Mouse (Mus musculus): ENCODE data around the gene Higd1a. TPM values are rescaled to one million over a fixed set of nuclear protein-coding genes. Genes with fewer than 3 reads are reported as not detected.

Higd1a gene
- polyA plus RNA-seq, 1 experiment from 2014 or later: 113 TPM

DNA sequence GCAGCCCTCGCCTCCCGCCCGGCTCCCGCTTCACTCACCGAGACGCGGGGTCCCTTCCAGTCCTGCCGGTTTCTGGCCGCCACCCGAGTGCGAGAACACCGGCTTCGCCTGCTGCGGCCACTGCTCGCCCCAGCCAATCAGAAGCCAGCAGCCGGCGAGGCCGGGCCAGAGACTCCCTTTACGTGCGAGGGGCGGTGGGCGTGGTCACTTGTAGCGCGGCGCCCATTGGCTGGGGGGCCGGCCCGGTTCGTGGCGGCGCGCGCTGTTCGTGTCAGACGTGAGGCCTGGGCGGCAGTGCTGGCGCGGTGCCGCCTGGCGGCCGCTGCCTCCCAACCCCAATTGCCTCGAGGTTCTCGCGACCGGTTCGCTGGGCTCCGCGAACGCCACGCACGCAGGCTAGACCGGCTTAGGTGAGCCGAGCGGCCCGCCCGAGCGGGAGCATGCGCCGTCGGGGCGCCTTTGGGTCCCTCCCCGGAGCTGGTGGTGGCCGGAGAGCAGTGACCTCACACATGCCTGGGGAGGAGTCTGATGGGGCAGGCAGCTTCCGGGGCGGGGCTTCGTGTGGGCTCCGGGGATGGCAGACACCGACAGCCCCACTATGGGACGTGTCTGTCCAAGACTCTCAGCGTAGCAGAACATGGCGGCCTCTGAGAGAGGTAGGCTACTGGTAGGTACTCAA lies 549 bp downstream of the Higd1a start:
- Histone ChIP-seq H3K9ac (peak overlapping the region; percentile 94), H3K4me2 (peak overlapping the region; percentile 92), H3K4me3 (replicated peaks) (peak overlapping the region; percentile 89), H3K36me3 (no peaks in the 10 kb centered on the region), H3K9me3 (replicated peaks) (no peaks in the 10 kb centered on the region), H3K4me1 (replicated peaks) (peaks cover 42% of the 10 kb centered on the region), H3K27me3 (no peaks in the 10 kb centered on the region), H3K27ac (peak overlapping the region; percentile 94)
- ATAC-seq (ENCODE audit: low read depth): peak; percentile 95
- peak; percentile 97 for DNase-seq
- WGBS (ENCODE audit: insufficient replicate concordance): under 1% methylated on average over 70 of the region's 70 CpGs

DNA sequence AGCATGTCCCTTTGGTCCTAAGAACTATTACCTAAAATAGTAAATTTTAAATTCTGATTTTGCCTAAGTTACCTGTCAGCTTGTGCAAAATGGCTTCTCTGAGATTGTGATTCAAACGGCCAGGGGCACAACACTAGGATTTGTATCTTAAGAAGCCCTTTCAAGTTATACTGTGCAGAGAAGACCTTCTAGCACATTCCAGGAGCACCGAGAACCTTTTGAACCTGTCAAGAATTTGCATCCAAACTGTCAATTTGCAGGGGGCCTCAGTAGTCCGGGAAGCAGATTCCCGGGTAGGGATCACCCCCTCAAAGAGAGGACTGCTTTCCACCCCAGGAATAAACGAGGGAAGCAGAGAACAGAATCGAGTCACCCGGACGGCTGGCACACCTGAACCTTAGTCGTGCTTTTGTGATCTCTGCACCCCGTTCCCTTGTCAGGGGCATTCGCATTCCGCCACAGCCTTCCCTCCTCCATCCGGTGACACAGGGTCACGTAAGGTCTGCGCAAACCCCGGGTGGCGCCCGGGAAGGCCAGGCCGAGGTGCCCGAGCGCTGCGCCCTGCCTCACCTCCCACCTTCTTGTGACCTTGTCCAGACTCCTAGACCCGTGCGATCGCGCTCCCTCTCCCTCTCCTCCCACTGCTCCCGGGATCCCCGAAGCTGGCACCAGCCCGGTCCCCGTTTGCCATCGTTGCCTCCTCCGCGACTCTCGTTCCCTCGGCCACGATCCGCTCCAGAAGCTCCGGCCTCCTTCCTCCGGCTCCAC lies 1.3 kb downstream of the Higd1a start:
- H3K4me3 ChIP-seq (replicated peaks): peak overlapping the region; percentile 89
- H3K27ac ChIP-seq: peak overlapping the region; percentile 94
- H3K36me3 ChIP-seq: peaks cover 6% of the 10 kb centered on the region
- DNase-seq (no peak), ATAC-seq (ENCODE audit: low read depth) (peak; percentile 33)
- H3K4me2 ChIP-seq: peak overlapping the region; percentile 92
- under 1% methylated on average over 38 of the region's 39 CpGs for WGBS (ENCODE audit: insufficient replicate concordance)
- peaks cover 42% of the 10 kb centered on the region for H3K4me1 ChIP-seq (replicated peaks)
- H3K9me3 ChIP-seq (replicated peaks): no peaks in the 10 kb centered on the region
- peak overlapping the region; percentile 94 for H3K9ac ChIP-seq
- no peaks in the 10 kb centered on the region for H3K27me3 ChIP-seq

DNA sequence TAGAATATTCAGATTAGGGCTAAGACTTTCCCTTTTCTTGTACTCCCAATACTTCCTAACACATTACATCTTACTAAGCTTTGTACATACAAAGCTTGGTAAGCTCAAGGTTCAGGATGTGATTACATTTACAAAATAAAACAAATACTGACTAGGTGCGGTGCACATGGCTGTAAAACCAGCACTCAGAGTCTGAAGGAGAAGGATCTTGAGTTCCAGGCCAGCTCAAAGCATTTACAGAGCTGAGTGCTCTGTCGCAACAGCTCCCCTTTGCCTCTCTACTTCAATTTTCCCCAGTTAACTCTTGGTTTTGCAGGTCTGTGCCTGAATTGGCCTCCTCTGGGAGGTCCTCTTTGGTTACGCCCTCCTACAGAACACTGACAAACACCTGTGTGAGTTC lies 3.9 kb downstream of the Higd1a start:
- peaks cover 36% of the 10 kb centered on the region for H3K4me1 ChIP-seq (replicated peaks)
- ATAC-seq (ENCODE audit: low read depth): no peak
- no peak overlapping the region for H3K27ac ChIP-seq
- no peaks in the 10 kb centered on the region for H3K27me3 ChIP-seq
- no peak for DNase-seq
- no peak overlapping the region for H3K9ac ChIP-seq
- no peaks in the 10 kb centered on the region for H3K9me3 ChIP-seq (replicated peaks)
- 86% methylated on average over 3 of the region's 3 CpGs for WGBS (ENCODE audit: insufficient replicate concordance)
- peaks cover 28% of the 10 kb centered on the region for H3K36me3 ChIP-seq
- H3K4me2 ChIP-seq: no peak overlapping the region
- H3K4me3 ChIP-seq (replicated peaks): no peak overlapping the region

DNA sequence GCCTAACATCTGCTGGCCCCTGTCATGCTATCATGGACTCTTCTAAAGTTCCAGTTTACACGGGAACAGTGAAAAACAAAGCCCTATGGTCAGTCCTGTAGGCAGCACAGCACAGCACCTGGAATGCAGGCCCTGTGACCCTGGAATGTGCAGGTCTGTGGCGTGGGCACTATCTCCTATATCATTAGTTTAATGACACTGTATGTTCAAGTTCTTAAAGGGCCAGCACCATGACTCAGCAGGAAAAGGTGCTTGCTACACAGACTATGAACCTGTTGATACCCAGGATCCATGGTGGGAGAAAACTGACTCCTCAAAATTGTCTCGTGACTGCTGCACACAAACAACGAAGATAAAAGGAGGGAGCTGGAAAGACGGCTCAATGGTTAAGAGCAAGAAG lies 10.3 kb downstream of the Higd1a start:
- DNase-seq (no peak), ATAC-seq (ENCODE audit: low read depth) (peak; percentile 68; the same call in 1 of the 2 replicates)
- H3K4me2 ChIP-seq: no peak overlapping the region
- no peaks in the 10 kb centered on the region for H3K9me3 ChIP-seq (replicated peaks)
- H3K27ac ChIP-seq: no peak overlapping the region
- peaks cover 36% of the 10 kb centered on the region for H3K36me3 ChIP-seq
- H3K9ac ChIP-seq: no peak overlapping the region
- H3K4me3 ChIP-seq (replicated peaks): no peak overlapping the region
- H3K4me1 ChIP-seq (replicated peaks): peaks cover 3% of the 10 kb centered on the region; the same call in 1 of the 2 replicates
- WGBS (ENCODE audit: insufficient replicate concordance): 57% methylated on average over 5 of the region's 5 CpGs
- H3K27me3 ChIP-seq: no peaks in the 10 kb centered on the region

GRCm38 (mm10) chr9:121847138-121847537 lies 11.0 kb downstream of the Higd1a start:
- no peak overlapping the region for H3K4me2 ChIP-seq
- peaks cover 33% of the 10 kb centered on the region for H3K36me3 ChIP-seq
- H3K4me1 ChIP-seq (replicated peaks): peaks cover 3% of the 10 kb centered on the region; the same call in 1 of the 2 replicates

DNA sequence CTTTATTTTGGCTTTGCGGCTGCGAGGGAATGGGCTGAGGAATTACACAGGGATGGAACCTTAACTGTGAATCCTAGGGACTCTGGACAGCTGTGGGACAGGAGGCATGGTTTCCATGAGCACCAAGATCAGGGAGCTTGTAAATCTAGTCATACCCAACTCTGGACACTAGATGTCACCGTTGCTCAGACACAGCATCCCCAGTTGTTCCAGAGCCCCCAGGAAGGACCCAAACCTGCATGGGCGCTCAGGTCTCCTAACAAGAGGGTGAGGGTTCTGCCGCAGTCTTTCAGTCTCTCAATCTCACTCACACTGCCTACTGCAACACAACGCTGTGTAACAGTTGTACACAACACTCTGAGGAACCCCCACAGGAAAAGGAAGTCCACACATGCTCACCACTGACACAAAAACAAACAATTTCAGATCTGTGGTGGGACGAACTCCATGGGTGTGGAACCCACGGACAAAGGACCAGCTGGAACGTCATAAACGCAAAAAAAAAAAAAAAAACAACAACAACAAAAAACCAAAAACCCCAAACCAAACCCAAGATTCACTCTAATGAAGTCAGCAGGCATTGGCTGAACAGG lies 11.5 kb downstream of the Higd1a start:
- ATAC-seq (ENCODE audit: low read depth): 0 out of 2 replicates have a peak, but pooled peaks have one; percentile 9
- peaks cover 3% of the 10 kb centered on the region; the same call in 1 of the 2 replicates for H3K4me1 ChIP-seq (replicated peaks)
- H3K36me3 ChIP-seq: peaks cover 28% of the 10 kb centered on the region
- peak; percentile 13 for DNase-seq
- no peak overlapping the region; the same call in 1 of the 2 replicates for H3K27ac ChIP-seq
- H3K4me2 ChIP-seq: no peak overlapping the region
- 31% methylated on average over 10 of the region's 10 CpGs for WGBS (ENCODE audit: insufficient replicate concordance)
- peaks cover 2% of the 10 kb centered on the region; the same call in 1 of the 2 replicates for H3K27me3 ChIP-seq
- no peaks in the 10 kb centered on the region for H3K9me3 ChIP-seq (replicated peaks)
- H3K9ac ChIP-seq: no peak overlapping the region
- H3K4me3 ChIP-seq (replicated peaks): no peak overlapping the region

More at GRCm38 (mm10) chr9:121847138-121847537, 11.0 kb downstream of the Higd1a start:
- Histone ChIP-seq H3K27me3 (no peaks in the 10 kb centered on the region), H3K27ac (no peak overlapping the region; the same call in 1 of the 2 replicates), H3K4me3 (replicated peaks) (no peak overlapping the region), H3K9ac (no peak overlapping the region), H3K9me3 (replicated peaks) (no peaks in the 10 kb centered on the region)
- no peak for ATAC-seq (ENCODE audit: low read depth)
- no peak for DNase-seq
- 94% methylated on average over 4 of the region's 4 CpGs for WGBS (ENCODE audit: insufficient replicate concordance)

- ATAC-seq (ENCODE audit: low read depth): no peak
Measured at GRCm38 (mm10) chr9:121842914-121843313, 15.2 kb downstream of the Higd1a start.

DNA sequence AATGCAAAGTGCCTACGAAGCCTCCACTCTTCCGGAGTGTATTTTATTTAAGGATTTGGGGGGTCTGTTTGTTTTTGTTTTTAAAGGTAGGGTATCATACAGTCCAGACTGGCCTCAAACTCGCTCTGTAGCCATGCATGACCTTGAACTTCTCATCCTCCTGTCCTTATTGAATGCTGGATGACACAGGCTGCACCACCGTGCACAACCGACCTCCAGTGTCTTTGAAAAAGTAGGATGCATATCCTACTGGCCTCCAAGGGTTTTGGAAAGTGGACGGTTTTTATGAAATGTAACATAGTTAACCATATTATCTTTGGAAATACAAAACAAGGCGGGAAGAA lies 18.6 kb downstream of the Higd1a start:
- DNase-seq: no peak
- Histone ChIP-seq H3K27ac (no peak overlapping the region), H3K27me3 (peaks cover 30% of the 10 kb centered on the region), H3K9me3 (replicated peaks) (no peaks in the 10 kb centered on the region), H3K4me2 (peak overlapping the region; percentile 70), H3K9ac (no peak overlapping the region), H3K4me3 (replicated peaks) (peak overlapping the region; percentile 48), H3K36me3 (no peaks in the 10 kb centered on the region), H3K4me1 (replicated peaks) (peaks cover 9% of the 10 kb centered on the region)
- ATAC-seq (ENCODE audit: low read depth): no peak
- 35% methylated on average over 7 of the region's 7 CpGs for WGBS (ENCODE audit: insufficient replicate concordance)

More at GRCm38 (mm10) chr9:121842914-121843313, 15.2 kb downstream of the Higd1a start:
- Histone ChIP-seq H3K36me3 (no peaks in the 10 kb centered on the region), H3K9me3 (replicated peaks) (no peaks in the 10 kb centered on the region), H3K4me1 (replicated peaks) (peaks cover 9% of the 10 kb centered on the region), H3K27me3 (peaks cover 29% of the 10 kb centered on the region), H3K4me3 (replicated peaks) (no peak overlapping the region), H3K4me2 (no peak overlapping the region), H3K9ac (no peak overlapping the region), H3K27ac (no peak overlapping the region)
- no peak for DNase-seq
- 76% methylated on average over 2 of the region's 2 CpGs for WGBS (ENCODE audit: insufficient replicate concordance)

DNA sequence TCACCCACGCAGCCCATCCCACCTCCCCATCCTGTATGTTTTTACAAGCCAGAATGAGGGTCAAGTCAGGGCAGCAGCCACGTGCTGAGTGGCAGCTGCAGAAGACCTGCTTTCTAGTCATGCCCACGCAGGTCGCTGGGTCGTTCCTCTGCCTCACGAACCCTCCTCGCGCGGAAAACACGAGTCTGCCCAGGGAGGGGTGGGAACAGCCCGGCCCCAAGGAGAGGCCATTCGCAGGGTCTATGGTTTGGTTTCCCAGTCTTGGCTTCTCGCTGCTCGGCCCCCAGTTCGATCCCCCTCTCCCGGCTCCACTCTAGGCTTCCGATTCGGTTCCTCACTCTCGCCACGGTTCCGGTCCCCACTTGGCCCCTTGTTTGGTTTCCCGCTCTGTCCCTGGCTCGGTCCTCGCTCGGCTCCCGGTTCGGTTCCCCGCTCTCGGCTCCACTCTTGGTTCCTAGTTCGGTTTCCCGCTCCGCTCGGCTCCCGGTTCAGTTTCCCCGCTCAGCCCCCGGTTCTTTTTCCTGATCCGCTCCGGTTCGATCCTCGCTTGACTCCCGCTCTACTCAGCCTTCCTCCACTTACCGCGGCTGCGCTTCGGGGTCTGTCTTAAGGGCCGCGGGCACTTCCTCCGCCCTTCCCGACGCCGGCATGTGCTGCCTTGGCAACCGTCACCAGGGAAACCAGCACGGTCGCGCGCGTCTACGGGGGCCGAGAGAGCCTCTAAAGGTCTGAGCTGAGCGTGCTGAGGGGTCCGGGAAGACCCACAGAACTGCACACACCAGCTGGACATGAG lies 19.1 kb downstream of the Higd1a start, which contains the start of gene Ccdc13:
Gene Ccdc13 (minus strand): TSS at position 633 of the 793 bp plus-strand sequence.
- peak within 1 kb of the TSS; percentile 70 for H3K4me2 ChIP-seq
- H3K9me3 ChIP-seq (replicated peaks): no peaks in the 10 kb centered on the region
- H3K27ac ChIP-seq: no peak within 1 kb of the TSS
- peaks cover 30% of the 10 kb centered on the region for H3K27me3 ChIP-seq
- ATAC-seq (ENCODE audit: low read depth) (peak; percentile 52), DNase-seq (peak; percentile 26)
- H3K4me3 ChIP-seq (replicated peaks): peak within 1 kb of the TSS; percentile 48
- no peaks in the 10 kb centered on the region for H3K36me3 ChIP-seq
- peak within 1 kb of the TSS; percentile 49; the same call in 1 of the 2 replicates for H3K9ac ChIP-seq
- H3K4me1 ChIP-seq (replicated peaks): peaks cover 9% of the 10 kb centered on the region
- 8% methylated on average over 61 of the region's 61 CpGs for WGBS (ENCODE audit: insufficient replicate concordance)

DNA sequence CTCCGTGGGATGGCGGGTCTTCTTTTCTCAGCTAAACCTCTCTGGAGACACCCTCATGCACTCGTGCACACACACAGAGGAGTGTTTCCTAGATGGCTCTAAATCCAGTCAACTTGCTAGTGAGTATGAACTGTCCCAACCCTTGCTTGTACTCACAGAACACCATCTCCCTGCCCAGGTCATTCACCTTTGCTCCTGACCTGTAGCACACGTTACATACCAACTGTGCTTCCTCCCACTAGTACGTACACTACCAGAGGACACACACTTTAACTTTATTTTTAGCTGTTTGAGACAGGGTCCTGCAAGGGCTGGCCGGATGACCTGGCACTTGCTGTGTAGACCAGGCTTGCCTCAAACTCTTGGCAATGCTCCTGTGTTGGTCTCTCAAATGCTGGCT lies 20.2 kb downstream of the Higd1a start:
- Histone ChIP-seq H3K4me2 (no peak overlapping the region), H3K4me1 (replicated peaks) (peaks cover 9% of the 10 kb centered on the region), H3K9me3 (replicated peaks) (no peaks in the 10 kb centered on the region), H3K36me3 (no peaks in the 10 kb centered on the region), H3K9ac (no peak overlapping the region), H3K4me3 (replicated peaks) (no peak overlapping the region), H3K27ac (no peak overlapping the region), H3K27me3 (peaks cover 30% of the 10 kb centered on the region)
- no peak for DNase-seq
- 70% methylated on average over 6 of the region's 6 CpGs for WGBS (ENCODE audit: insufficient replicate concordance)
- no peak for ATAC-seq (ENCODE audit: low read depth)

All from liver, embryonic 13.5 days (tissue).